Mouse (Mus musculus): ENCODE data around the gene Olfr263. TPM values are rescaled to one million over a fixed set of nuclear protein-coding genes. Genes with fewer than 3 reads are reported as not detected.
A peak's percentile ranks its signal among the peaks of the same experiment; 100 is the strongest.

The Olfr263 gene
- polyA plus RNA-seq, 1 experiment from 2014 or later: not detected

DNA sequence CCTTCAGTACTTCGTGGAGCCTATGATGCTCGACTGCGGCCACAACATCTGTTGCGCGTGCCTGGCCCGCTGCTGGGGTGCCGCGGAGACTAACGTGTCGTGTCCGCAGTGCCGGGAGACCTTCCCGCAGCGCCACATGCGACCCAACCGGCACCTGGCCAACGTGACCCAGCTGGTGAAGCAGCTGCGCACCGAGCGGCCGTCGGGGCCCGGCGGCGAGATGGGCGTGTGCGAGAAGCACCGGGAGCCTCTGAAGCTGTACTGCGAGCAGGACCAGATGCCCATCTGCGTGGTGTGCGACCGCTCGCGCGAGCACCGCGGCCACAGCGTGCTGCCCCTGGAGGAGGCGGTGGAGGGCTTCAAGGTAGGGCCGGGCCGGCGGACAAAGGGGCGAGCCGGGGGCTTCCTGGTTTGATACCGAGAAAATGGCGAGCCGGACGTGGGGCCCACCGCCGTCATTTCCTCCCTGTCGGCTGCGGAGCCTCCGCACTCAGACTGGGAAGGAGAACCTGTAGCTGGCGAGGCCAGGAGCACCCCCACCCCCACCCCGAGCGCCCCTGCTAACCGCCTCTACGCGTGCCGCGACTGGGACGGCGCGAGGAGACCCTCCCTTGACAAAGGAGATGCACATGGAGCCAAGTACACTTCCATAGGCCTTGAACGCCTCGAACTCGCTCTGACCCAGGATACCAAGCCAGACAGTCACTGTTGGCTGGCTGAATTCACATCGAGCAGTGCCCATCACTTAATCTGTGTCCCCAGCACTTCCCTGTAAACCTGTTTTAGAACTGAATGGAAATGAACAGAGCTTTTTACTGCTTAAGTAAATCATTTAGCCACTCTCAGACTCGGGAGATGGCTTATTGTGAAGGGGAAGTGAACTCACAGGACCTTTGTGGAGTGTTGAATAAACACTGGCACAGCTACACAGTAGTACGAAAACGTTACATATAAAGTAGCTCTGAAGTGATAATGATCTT lies 51.4 kb downstream of the Olfr263 start:
- peak overlapping the region; percentile 55 for H3K4me2 ChIP-seq (ENCODE audit: low read depth, low read length, severe bottlenecking)
- H3K4me3 ChIP-seq (ENCODE audit: low read depth, low read length): peak overlapping the region; percentile 98
- H3K9ac ChIP-seq (ENCODE audit: low read length): peak overlapping the region; percentile 83
- H3K4me1 ChIP-seq (replicated peaks; ENCODE audit: control insufficient read depth, insufficient read depth, low read length): peaks cover 7% of the 10 kb centered on the region; the same call in 1 of the 2 replicates
- ATAC-seq (replicated peaks; ENCODE audit: low FRiP score) (peak; percentile 54), DNase-seq (ENCODE audit: low spot score) (peak; percentile 86)
- no peaks in the 10 kb centered on the region for H3K27me3 ChIP-seq (ENCODE audit: control insufficient read depth, insufficient read depth, low read length)
- no peaks in the 10 kb centered on the region for H3K9me3 ChIP-seq (ENCODE audit: control insufficient read depth, low read length)
- H3K36me3 ChIP-seq (ENCODE audit: control insufficient read depth, insufficient read depth, low read length): peaks cover 10% of the 10 kb centered on the region; the same call in 1 of the 2 replicates
- H3K27ac ChIP-seq (ENCODE audit: low read depth, low read length): peak overlapping the region; percentile 82
- under 1% methylated on average over 71 of the region's 71 CpGs for WGBS

DNA sequence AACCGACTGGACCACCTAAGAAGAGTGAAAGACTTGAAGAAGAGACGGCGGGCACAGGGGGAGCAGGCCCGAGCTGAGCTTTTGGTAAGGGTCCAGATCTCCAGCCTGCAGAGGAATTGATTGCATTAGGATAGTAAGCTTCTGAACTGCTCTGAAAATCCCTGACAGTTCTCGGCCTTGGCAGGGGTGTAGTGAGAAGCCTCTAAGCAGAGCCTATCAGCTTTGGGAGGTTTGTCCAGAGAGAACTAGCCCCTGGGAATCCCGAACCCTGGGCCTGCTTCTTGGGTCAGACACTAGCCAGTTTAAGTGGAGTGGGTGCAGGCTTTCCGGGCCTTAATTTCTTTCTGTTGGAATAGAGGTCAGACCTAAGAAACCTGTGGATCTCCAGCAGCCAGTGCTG lies 52.6 kb downstream of the Olfr263 start:
- 72% methylated on average over 7 of the region's 7 CpGs for WGBS
- ATAC-seq (replicated peaks; ENCODE audit: low FRiP score) (no peak), DNase-seq (ENCODE audit: low spot score) (no peak)
- Histone ChIP-seq H3K4me1 (replicated peaks; ENCODE audit: control insufficient read depth, insufficient read depth, low read length) (peaks cover 7% of the 10 kb centered on the region; the same call in 1 of the 2 replicates), H3K27ac (ENCODE audit: low read depth, low read length) (no peak overlapping the region), H3K36me3 (ENCODE audit: control insufficient read depth, insufficient read depth, low read length) (peaks cover 17% of the 10 kb centered on the region; the same call in 1 of the 2 replicates), H3K9me3 (ENCODE audit: control insufficient read depth, low read length) (no peaks in the 10 kb centered on the region), H3K4me2 (ENCODE audit: low read depth, low read length, severe bottlenecking) (peak overlapping the region; percentile 55; the same call in 1 of the 2 replicates), H3K9ac (ENCODE audit: low read length) (peak overlapping the region; percentile 83), H3K27me3 (ENCODE audit: control insufficient read depth, insufficient read depth, low read length) (no peaks in the 10 kb centered on the region), H3K4me3 (ENCODE audit: low read depth, low read length) (peak overlapping the region; percentile 98)

DNA sequence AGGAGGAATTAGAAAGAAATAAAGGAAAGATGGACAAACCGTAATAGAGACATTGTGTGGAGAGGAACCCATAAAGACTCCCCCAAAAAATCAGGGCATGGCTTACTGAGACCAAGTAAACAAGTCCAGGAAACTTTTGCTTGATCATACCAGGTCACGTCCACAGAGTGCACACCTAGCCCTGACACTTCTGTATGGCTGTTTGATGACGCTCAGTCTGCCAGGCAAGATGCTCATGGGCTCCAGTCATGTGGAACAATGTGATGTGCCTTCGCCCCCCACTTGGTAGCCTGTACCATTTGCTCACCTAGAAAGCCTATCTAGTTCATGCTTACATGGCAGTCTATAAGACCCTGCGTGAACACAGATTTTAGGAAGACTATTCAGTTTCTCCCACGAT lies 53.6 kb downstream of the Olfr263 start:
- Histone ChIP-seq H3K4me2 (ENCODE audit: low read depth, low read length, severe bottlenecking) (no peak overlapping the region), H3K4me1 (replicated peaks; ENCODE audit: control insufficient read depth, insufficient read depth, low read length) (peaks cover 7% of the 10 kb centered on the region; the same call in 1 of the 2 replicates), H3K9ac (ENCODE audit: low read length) (no peak overlapping the region), H3K27ac (ENCODE audit: low read depth, low read length) (no peak overlapping the region), H3K27me3 (ENCODE audit: control insufficient read depth, insufficient read depth, low read length) (no peaks in the 10 kb centered on the region), H3K36me3 (ENCODE audit: control insufficient read depth, insufficient read depth, low read length) (peaks cover 17% of the 10 kb centered on the region; the same call in 1 of the 2 replicates), H3K4me3 (ENCODE audit: low read depth, low read length) (no peak overlapping the region), H3K9me3 (ENCODE audit: control insufficient read depth, low read length) (no peaks in the 10 kb centered on the region)
- 94% methylated on average over 6 of the region's 6 CpGs for WGBS
- no peak for DNase-seq (ENCODE audit: low spot score)
- no peak for ATAC-seq (replicated peaks; ENCODE audit: low FRiP score)

DNA sequence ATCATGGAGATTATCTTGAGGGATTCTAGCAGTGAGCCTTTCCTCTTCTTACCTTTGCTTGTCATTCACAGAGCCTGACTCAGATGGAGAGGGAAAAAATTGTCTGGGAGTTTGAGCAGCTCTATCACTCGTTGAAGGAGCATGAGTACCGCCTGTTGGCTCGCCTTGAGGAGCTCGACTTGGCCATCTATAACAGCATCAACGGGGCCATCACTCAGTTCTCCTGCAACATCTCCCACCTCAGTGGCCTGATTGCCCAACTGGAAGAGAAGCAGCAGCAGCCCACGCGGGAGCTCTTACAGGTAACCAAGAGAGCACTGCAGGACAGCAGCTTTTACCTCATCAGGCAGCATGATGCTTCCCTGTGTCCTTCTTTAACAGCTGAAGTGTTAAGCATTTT lies 54.2 kb downstream of the Olfr263 start:
- ATAC-seq (replicated peaks; ENCODE audit: low FRiP score): no peak
- peaks cover 17% of the 10 kb centered on the region; the same call in 1 of the 2 replicates for H3K36me3 ChIP-seq (ENCODE audit: control insufficient read depth, insufficient read depth, low read length)

DNA sequence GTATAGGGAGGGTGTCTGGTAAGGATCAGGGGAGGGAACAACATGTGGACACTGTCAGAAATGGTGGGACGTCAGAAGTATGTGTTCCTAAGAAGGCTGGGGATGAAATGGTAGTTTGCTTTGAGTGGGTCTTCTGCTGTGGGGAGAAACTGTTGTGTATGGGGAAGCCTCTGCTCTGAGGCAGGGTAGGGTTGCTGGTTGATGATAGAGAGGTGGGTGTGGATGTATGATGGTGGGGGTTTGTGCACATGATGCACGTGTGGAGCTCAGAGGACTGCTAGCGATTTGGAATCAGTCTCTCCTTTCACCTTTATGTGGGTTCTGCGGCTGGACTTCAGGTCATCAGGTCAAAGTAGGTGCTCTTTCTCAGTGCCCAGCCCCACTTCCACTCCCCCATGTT lies 56.1 kb downstream of the Olfr263 start:
- Histone ChIP-seq H3K4me1 (replicated peaks; ENCODE audit: control insufficient read depth, insufficient read depth, low read length) (peaks cover 7% of the 10 kb centered on the region; the same call in 1 of the 2 replicates), H3K36me3 (ENCODE audit: control insufficient read depth, insufficient read depth, low read length) (peaks cover 19% of the 10 kb centered on the region; the same call in 1 of the 2 replicates)

More for the DNA sequence above, 54.2 kb downstream of the Olfr263 start:
- H3K4me3 ChIP-seq (ENCODE audit: low read depth, low read length): no peak overlapping the region
- no peak overlapping the region for H3K27ac ChIP-seq (ENCODE audit: low read depth, low read length)
- H3K4me1 ChIP-seq (replicated peaks; ENCODE audit: control insufficient read depth, insufficient read depth, low read length): peaks cover 7% of the 10 kb centered on the region; the same call in 1 of the 2 replicates
- H3K9ac ChIP-seq (ENCODE audit: low read length): no peak overlapping the region
- no peak for DNase-seq (ENCODE audit: low spot score)
- H3K4me2 ChIP-seq (ENCODE audit: low read depth, low read length, severe bottlenecking): no peak overlapping the region
- H3K9me3 ChIP-seq (ENCODE audit: control insufficient read depth, low read length): no peaks in the 10 kb centered on the region
- WGBS: 96% methylated on average over 7 of the region's 7 CpGs
- H3K27me3 ChIP-seq (ENCODE audit: control insufficient read depth, insufficient read depth, low read length): no peaks in the 10 kb centered on the region

More for the DNA sequence above, 56.1 kb downstream of the Olfr263 start:
- Histone ChIP-seq H3K9me3 (ENCODE audit: control insufficient read depth, low read length) (no peaks in the 10 kb centered on the region), H3K27me3 (ENCODE audit: control insufficient read depth, insufficient read depth, low read length) (no peaks in the 10 kb centered on the region), H3K9ac (ENCODE audit: low read length) (no peak overlapping the region), H3K4me3 (ENCODE audit: low read depth, low read length) (no peak overlapping the region), H3K4me2 (ENCODE audit: low read depth, low read length, severe bottlenecking) (no peak overlapping the region), H3K27ac (ENCODE audit: low read depth, low read length) (no peak overlapping the region)
- DNase-seq (ENCODE audit: low spot score) (no peak), ATAC-seq (replicated peaks; ENCODE audit: low FRiP score) (no peak)
- 91% methylated on average over 4 of the region's 4 CpGs for WGBS

Other genes with a start within 250 kb of the Olfr263 start
- not detected in 2 replicates for gene Olfr1370, start 54.7 kb upstream of the Olfr263 start, polyA plus RNA-seq (2014; fragmentation: Nextera tagmentation; extraction: Ambion mirVana)
- gene Olfr1369-ps1, start 18.2 kb upstream of the Olfr263 start, polyA plus RNA-seq (2014; fragmentation: Nextera tagmentation; extraction: Ambion mirVana): not detected in 2 replicates
- gene Olfr1368, start 16.2 kb downstream of the Olfr263 start, polyA plus RNA-seq (2014; fragmentation: Nextera tagmentation; extraction: Ambion mirVana): not detected in 2 replicates
- 178 and 183 TPM in 2 replicates for gene Trim27, start 49.8 kb downstream of the Olfr263 start, polyA plus RNA-seq (2014; fragmentation: Nextera tagmentation; extraction: Ambion mirVana)
- not detected in 2 replicates for gene Gpx5, start 163.1 kb downstream of the Olfr263 start, polyA plus RNA-seq (2014; fragmentation: Nextera tagmentation; extraction: Ambion mirVana)
- not detected in 2 replicates for gene Gpx6, start 182.5 kb downstream of the Olfr263 start, polyA plus RNA-seq (2014; fragmentation: Nextera tagmentation; extraction: Ambion mirVana)
- gene Olfr1367, start 217.3 kb downstream of the Olfr263 start, polyA plus RNA-seq (2014; fragmentation: Nextera tagmentation; extraction: Ambion mirVana): not detected in 2 replicates
- gene Zscan12, start 233.2 kb downstream of the Olfr263 start, polyA plus RNA-seq (2014; fragmentation: Nextera tagmentation; extraction: Ambion mirVana): 20.5 and 22.4 TPM in 2 replicates